Mouse (Mus musculus) brain, embryonic 18.5 days (tissue): Measurements from ENCODE around the gene Prkar2a.

Source experiments
- DNase-seq: peaks from one replicate; pipeline ENCODE4 v3.0.0-alpha.2; 2012; ENCODE audit warnings: low read depth, low spot score

The Prkar2a gene

GRCm38 (mm10) chr9:108795762-108796161 lies 106.6 kb downstream of the Prkar2a start:
- no peak for DNase-seq

- no peak for DNase-seq
Measured at GRCm38 (mm10) chr9:108796351-108796981, 107.4 kb downstream of the Prkar2a start.

- DNase-seq, result no peak
Measured at GRCm38 (mm10) chr9:108797477-108797876, 108.4 kb downstream of the Prkar2a start.

GRCm38 (mm10) chr9:108798508-108799075 lies 109.5 kb downstream of the Prkar2a start:
- DNase-seq, result no peak

- DNase-seq, result no peak
Measured at GRCm38 (mm10) chr9:108799564-108799963, 110.5 kb downstream of the Prkar2a start.
